Mouse (Mus musculus): Measurements from ENCODE around the gene Hist1h3g.

The Hist1h3g gene

DNA sequence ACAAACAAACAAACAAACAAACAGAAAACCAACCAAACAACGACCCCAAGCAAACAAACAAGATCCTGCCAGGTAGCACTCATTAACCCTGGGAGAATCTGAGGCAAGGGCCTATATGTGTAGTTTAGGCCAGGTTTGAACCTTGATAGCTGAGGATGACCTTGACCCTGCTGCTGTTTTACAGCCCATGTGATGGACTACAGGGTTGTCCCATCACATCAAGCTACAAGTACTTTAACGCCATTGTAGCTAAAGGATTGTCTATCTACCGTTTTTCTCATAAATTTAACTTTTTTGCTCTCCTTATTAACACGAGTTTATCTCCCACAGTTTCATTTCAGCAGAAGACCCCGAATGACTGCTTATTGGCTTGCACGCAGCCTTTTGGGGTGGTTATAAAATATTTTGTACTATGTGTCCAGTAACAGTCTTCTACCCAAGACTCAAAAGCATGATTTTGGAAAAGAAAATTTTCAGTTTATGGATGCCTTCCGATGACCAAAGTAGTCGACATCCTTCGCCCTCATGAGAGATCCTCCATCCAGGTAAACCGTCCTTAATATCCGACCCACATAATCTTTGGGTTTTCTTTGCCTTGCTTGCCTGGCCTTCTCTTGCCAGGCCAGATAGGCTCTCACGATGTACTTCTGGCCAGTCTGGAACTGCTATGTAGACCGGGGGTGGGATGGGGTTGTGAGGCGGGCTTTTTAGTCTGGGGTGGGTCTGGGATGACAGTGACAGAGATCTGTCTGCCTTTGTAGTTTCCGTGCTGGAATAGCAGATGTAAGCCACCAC, 19.2 kb upstream of the Hist1h3g start:
- no peak for DNase-seq

DNA sequence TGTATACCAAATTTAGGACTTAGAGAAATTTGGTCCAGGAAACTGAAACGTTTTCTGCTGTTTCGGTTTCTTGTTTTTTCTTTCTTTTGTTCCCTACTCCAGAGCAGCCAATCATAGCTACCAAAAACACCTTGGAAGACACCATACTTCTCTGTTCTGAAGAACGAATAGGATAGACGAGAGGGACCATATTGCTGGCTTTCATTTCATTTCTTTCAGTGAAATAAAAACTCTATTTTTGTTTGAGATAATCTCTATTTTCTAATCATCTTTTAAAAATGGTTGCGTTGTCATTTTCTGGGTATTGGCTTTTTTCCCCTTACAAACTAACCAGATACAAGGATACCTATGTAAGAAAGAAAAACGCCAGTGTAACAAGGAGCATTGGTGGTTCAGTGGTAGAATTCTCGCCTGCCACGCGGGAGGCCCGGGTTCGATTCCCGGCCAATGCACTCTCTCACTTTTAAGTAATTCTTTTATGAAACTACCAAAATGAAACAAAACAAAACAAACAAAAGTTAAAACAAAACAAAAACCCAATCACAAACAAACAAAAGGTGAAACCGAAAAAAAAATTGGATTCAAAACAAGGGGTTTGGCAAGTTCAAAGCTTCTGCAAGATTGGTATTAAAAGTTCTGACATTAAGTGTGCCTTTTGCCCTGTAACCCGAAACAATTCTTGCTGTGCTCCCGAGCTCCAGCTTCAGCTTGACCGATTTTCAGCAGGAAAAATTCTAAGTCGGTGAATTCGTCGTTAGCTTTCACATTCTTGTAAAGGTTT, 18.2 kb upstream of the Hist1h3g start:
- DNase-seq, result peak; percentile 84

- DNase-seq, result peak; percentile 95
These were observed 17.5 kb upstream of the Hist1h3g start for GRCm38 (mm10) chr13:23517603-23518294.

GRCm38 (mm10) chr13:23518295-23518603, 17.0 kb upstream of the Hist1h3g start:
- no peak for DNase-seq

DNA sequence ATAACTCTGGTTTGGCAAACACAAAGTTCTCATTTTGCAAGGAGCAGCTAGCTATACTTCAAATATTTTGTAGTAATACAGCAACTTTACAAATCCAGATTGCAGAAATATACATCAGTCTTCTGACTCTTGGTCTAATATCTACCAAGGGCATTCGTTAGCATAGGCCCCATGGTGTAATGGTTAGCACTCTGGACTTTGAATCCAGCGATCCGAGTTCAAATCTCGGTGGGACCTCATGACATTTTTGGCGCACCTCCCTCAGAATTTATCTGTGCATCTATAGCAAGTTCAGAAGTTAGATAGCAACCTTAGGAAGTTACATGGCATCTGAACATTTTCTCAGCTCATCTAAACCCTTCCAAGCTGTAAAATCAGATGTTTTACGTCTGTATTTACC, 16.3 kb upstream of the Hist1h3g start:
- peak; percentile 88 for DNase-seq

DNA sequence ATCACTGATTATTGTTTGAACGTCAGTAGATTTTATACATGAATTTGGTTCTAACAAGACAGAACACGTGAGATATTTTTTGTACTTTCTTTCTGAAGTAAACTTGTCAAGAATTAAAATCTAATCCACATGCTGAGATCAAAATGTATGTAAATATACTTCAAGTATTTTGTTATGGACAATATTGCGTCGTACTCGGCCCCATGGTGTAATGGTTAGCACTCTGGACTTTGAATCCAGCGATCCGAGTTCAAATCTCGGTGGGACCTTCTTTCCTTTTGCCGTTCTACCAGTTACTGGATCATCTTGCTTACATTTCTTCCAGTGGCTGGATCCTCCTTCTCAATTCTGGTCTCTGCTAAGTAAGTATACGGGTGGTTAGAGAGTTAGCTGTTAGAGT, 15.8 kb upstream of the Hist1h3g start:
- DNase-seq, result peak; percentile 84

GRCm38 (mm10) chr13:23521703-23522102, 13.5 kb upstream of the Hist1h3g start:
- DNase-seq, result peak; percentile 93

DNA sequence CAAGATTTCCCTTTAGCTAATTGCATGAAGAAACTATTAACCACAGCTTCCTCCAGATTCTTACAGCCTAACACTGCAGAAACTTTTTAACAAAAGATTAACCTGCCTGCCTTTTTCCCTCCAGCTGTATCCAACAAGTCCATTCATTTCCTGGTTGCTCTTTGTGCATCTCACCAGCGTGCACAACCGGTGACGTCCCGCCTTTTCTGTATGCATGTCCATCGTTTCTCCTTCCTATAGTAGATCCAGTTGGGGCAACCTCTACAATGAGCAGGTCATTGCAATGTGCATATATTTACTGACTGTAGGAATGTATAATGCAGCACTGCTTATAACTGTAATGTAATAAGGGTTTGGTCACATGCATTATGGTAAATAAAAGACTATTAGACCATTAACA, 11.2 kb upstream of the Hist1h3g start:
- DNase-seq, result no peak

DNA sequence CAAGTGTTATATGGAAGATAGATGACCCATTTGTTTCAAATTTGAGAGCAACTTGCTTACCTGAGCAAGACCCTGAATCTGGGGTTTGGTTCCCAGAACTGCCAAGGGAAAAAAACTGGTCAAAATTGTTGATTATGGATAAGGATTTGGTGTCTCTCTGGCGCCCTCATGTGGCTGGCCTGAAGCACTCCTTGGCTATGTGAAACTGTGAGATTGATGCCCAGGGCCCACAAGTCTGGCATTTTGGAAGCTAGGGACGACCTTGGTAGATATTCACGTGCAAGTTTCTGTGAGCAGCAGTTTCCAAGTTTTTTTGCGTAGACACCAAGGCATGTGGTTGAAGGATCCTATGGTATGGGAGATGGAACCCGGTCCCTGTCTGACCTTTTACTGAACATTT, 10.6 kb upstream of the Hist1h3g start:
- DNase-seq, result peak; percentile 78

DNA sequence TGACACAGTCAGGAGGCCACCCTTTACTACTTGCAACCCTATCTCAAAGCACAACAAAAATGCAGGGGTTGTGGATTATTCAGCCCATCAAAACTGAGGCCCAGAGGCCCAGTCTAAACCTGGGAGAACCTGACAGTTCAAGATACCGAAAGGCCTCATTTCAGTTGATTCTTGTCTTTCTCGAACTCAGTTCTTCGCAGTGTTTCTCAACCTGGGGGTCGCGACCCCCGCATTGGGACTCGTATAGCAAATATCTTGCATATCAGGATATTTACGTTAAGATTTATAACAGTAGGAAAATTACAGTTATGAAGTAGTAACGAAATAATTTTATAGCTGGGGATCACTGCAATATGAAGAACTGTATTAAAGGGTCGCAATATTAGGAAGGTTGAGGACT, 9.3 kb upstream of the Hist1h3g start:
- DNase-seq, result no peak

- peak; percentile 91 for DNase-seq
These were observed 8.9 kb upstream of the Hist1h3g start for GRCm38 (mm10) chr13:23526312-23526711.

- DNase-seq, result no peak
These were observed 6.2 kb upstream of the Hist1h3g start for GRCm38 (mm10) chr13:23529005-23529404.

- DNase-seq, result no peak
These were observed 5.6 kb upstream of the Hist1h3g start for GRCm38 (mm10) chr13:23529480-23530165.

DNA sequence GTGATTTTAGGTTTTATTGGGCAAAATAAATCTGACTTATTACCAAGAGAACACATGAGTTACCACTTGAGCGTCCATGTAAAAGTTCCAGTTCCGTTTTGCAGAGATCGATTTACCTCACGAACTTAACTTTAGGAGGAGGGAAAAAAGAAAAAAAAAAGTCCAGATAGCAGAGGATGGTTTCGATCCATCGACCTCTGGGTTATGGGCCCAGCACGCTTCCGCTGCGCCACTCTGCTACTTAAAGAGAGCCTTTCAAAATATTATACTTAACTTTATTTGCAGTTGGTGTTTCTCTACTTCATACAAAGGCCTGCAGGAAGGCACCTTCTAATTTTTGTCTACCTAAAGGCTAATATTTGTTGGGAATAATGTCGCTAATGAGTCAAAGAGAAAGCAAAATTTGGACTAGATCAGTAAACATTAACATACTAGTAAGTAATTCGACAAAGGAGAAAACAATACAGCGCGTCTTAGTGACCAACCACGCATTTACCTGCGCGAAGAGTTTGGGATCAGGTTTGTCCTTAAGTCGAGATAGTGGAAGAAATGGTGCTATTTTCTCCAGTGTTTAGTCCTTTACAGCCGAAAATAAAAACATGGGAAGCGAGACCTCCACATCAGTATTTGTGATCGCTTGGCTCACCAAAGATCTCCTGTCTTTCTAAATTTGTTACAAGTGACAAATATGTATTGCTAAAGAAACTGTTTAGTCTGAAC, 4.9 kb upstream of the Hist1h3g start:
- DNase-seq, result peak; percentile 75

DNA sequence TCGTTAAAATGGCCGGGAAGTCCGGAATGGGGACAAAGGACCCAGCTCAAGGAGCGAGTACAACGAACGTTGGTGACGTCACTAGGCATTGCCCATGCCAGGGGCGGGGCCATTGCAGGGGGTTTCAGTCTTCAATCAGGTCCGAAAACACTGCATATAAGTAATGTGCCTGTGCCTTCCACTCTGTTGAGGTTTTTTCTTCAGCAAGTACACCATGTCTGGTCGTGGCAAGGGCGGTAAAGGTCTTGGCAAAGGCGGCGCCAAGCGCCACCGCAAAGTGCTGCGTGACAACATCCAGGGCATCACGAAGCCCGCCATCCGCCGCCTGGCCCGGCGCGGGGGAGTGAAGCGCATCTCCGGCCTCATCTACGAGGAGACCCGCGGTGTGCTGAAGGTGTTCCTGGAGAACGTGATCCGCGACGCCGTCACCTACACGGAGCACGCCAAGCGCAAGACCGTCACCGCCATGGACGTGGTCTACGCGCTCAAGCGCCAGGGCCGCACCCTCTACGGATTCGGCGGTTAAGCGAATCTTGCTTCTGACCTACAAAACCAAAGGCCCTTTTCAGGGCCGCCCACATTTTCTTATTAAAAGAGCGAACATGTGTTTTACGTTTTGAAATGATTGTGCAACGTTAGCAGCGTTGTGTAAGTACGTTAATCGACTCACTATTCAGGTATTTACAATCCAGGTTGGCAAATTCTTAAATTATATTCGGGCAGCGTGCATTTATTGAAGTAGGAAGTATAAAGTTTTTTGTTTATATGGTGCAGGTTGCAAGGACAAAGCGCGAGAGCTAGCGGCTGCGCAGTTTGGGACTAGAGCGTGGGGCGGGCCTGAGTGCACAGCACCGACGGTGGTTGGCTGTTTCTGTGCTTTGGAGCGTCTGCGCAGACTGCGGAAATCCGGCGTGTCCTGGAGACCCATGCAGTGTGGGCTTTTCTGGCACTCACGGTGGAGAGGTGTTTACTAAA, 4.0 kb upstream of the Hist1h3g start, which contains the start of gene Hist1h4h:
Gene Hist1h4h, plus strand, starts transcription at position 150 of the 975 bp plus-strand sequence.
- peak; percentile 98 for DNase-seq

GRCm38 (mm10) chr13:23532262-23533075, 2.8 kb upstream of the Hist1h3g start:
- no peak for DNase-seq

DNA sequence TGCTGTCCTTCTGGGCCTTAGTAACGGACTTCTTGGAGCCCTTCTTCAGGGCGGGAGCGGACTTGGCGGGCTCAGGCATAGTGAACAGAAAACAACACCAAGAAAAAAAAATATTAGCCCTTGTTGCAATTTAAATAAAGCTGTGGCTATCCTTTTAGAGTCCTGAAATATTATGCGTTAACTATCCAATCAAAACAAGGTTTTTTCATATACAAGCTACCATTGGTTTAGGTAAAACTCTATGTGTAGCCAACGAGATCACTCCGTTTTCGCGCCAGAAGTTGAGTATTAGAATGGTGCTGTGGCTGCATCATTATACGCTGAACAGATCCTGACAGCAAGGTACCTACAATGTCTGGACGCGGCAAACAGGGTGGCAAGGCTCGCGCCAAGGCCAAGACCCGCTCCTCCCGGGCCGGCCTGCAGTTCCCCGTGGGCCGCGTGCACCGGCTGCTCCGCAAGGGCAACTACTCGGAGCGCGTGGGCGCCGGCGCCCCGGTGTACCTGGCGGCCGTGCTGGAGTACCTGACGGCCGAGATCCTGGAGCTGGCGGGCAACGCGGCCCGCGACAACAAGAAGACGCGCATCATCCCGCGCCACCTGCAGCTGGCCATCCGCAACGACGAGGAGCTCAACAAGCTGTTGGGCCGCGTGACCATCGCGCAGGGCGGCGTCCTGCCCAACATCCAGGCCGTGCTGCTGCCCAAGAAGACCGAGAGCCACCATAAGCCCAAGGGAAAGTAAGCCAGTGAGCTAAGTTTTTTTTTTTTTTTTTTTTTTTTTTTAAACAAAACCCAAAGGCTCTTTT, 1.5 kb upstream of the Hist1h3g start, which contains the start of gene Hist1h2af:
Gene Hist1h2af, plus strand, starts transcription at position 347 of the 808 bp plus-strand sequence.
- DNase-seq, result peak; percentile 76

DNA sequence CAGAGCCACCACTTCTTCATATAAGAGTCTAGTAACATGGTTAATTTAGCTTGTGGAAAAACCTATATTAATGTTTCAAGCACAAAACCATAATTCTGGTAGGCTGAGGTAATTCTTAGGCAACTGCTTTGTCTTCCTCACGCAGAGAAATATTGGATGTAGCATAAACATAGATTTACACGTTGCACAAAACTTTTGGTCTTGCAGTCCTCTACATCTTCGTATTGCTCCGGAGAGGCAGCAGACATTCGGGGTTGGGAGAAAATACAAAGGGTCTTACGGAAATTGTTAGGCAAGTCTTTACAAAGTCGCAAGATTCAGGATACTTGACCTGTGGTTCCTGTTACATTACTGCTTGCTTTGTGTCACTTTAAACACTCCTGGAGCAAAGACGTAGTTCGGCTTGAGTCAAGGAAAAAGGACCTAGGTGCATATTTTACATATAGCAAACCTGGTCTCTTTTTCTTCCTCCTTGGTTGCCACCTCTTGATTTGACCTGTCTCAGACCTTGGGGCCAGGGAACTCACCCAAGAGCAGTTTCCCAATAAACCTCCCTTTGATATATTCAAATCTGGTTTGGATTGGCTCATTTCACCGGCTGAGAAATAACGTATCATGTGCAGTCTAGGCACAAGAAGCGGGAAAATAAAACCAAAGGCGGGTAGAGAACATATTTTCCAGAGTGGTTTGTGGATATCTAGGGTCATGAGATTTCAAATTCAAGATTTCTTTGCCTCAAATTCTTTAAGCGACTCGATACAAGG, 672 bp upstream of the Hist1h3g start:
- peak; percentile 39 for DNase-seq
